Mouse (Mus musculus) adrenal gland, adult (tissue): ENCODE measurements at regions not wholly inside any gene's neighbourhood (a gene's known extent, or its start where the extent isn't known, plus 50 kb on each side); places are given as distances from the start of the nearest gene placed in this dataset.

Source experiments
- DNase-seq, 2 experiments: peaks; one replicate each; pipeline ENCODE4 v3.0.0; 2022 to 2023; ENCODE audit warnings: low spot score in 1 of 2; ENCODE audit not compliant: inconsistent age in 2 of 2

DNA sequence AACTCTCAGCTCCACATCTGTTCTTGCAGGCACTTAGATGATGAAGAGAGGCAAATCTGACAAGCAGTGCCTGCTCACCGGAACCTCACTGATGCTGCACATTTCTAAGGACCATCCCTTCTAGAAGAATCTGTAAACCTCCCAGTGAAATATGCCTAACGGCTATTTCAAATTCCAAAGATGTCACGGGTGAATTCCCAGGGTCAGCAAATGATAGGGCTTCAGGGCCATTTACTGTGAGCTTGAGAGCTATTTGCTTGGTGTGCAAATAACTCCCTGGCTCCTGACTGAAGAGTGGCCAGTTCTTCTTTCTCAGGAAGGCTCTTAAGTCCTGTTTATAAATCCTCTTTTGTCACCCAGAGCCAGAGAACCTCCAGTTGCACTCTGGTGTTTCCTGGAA lies 135.3 kb downstream of the Tmx1 start:
- DNase-seq = peak; percentile 18 to 65

DNA sequence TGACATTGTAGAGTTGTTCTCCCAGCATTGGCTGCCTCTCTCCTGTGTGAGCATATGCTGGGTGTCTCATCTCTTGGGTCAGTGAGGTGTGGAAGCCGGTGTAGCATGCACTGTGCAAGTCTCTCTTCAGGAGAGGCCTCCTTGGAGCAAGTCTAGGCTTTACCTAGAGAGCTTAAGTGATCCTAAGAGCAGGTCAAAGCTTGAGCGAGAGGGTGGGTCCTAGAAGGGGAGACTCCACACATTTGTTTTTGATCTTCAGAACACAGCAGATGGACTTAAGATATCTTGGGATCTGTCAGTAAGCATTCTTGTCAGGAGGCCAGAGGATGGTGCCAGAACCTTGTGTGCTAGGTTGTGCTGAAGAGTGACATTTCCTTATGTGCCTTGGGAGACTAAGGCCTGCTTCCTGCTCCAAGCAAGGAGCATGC lies 136.4 kb downstream of the Tmx1 start:
- DNase-seq = peak; percentile 55 to 58

DNA sequence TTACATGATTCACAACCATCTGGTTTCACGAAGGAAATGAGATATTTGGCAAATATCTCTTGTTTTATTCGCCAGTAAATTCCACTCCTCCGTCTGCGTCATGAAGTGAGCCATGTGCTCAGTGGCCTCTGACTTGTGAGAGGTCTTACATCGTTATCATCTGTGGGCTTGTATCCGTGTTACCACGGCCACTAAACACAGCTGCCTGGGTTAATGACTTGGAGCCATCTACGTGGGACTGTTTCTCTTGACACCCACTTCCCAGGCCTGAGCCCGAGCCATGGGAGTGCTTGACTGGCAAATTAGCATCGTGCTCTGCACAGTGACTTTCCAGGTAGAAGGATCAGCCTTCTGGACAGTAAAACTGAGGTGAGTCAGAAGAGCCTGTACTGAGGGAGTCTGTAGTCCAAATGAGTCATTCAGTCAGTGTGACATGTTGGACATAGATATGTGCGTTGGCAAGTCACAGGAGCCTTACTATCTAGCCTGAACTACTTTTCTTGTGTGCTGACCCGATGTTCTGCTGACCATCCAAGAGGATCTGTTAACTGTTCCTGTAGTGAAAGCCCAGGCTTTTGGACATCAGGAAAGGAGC lies 137.7 kb downstream of the Tmx1 start:
- peak; percentile 38 to 60 for DNase-seq

DNA sequence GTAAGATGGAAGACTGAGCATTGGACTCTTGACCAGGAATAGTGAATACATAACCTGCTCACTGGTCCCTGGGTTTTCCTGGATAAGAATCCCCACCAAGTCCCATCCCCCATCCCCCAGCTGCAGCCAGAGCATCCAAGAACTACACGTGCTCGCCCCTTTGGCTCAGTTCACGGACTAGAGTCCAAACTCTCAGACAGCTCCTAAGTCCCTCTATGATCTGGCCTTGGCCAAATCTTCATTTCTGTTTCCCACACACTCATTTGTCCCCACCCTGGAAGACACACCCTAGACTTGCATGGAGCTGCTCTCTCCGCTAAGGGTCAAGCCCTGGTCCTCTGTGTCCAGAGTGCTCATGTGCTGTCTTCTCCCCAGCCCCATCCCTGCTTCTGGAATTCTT lies 139.9 kb downstream of the Tmx1 start:
- no peak for DNase-seq

DNA sequence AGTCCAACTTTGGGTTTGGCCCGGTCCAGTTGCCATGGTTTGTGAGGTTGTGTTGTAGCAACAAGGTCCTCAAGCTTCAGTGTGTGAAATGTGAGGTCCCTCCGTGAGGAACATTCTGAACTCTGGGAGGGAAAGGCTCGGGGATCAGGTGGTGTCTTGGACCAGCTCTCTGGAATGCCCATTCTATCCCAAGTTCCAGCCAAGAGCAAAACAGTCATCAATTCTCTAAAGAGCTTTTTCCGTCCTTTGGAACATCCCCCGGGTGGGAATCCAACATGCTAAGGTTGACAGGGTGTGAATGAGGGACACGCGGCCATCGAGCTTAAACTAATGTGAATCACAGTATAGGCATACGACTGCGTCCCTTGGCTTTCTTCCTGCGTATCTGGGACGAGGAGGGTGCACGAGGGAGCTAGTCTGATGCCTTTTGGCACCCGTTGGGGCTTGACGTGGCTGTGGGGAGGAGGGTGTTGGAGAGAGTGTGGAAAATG lies 145.4 kb downstream of the Tmx1 start:
- DNase-seq = no peak

DNA sequence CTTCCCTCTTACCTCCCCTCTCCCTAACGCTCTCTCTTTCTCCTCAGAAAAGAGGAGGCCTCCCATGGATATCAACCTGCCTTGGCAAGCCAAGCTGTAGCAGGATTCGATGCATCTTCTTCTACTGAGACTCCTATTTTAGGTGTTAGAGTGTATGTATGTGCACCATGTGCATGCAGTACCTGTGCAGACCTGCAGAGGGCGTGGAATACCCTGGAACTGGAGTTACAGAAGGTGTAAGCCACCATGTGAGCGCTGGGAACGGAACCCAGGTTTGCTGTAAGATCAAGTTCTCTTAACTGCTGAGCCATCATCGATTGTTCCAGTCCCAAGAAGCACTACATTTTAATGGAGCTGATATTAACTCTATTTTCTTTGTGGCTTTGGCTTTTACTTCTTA lies 146.8 kb downstream of the Tmx1 start:
- no peak for DNase-seq

DNA sequence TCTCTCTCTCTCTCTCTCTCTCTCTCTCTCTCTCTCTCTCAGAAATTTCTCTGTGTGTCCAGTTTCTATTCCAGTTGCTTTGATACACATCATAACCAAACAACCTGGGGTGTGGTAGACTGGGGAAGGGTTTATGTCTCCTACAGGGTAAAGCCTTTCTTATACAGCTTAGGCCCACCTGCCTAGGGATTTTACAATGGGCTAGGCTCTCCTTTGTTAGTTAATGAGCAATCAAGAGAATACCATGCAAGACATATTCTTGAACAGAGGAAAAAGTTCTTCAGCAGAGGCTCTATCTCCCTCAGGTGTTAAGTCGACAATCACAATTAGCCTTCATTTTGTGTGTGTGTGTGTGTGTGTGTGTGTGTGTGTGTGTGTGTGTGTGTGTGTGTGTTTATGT lies 151.0 kb downstream of the Tmx1 start:
- DNase-seq = no peak

DNA sequence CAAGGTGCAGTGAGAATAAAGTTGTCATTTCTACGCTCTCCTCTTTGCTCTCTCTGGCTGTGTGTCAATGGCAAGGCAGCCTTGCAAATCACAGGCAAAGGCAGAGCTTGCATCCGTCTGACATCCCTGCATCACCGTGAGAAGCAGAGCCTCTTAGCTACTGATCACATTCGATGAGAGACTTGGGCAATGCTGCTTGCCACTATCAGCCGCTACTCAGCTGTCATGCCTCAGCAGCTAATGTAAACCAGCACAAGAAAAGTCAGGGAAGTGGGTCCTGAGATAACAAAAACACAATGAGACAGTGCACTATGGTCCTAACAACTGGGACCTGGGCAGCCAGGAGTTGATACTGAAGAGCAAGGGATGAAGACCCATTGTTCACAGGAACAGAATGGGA lies 155.8 kb downstream of the Tmx1 start:
- DNase-seq = no peak

DNA sequence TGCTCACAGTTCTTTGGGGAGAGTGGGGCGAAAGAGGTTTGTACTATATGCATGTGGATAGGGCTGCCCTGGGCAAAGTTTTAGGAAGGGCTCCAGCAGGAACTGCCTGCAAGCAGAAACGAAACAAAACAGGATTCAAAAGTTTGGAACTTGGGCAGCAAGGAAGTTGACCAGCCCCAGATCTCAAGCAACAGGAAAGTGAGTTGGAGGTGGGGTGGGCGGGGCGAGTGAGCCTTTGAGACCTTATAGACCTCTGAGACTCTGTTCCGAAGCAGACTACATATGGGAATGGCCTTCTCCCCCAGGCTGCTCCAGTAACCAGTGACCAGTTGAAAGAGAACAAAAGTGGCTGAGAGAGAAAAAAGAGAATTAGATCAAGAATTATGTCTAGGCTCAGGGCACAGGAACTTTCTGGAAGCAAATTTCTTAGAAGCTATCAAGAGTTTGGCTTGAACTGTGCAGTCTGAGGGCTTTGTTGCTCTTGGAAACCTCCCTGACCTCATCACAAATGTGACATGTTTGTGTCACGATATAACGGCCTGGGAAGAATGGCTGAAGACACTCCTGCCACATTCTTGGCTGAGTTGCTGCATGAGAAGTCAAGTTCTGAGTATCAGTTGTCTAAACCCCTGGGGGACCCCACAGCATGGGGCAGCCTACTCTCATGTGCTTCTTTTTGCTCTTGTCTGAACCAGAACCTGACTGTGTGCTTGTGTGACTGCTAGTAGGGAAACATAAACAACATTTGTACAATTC lies 156.4 kb downstream of the Tmx1 start:
- DNase-seq = peak in 1 of 2 experiments; percentile 46

DNA sequence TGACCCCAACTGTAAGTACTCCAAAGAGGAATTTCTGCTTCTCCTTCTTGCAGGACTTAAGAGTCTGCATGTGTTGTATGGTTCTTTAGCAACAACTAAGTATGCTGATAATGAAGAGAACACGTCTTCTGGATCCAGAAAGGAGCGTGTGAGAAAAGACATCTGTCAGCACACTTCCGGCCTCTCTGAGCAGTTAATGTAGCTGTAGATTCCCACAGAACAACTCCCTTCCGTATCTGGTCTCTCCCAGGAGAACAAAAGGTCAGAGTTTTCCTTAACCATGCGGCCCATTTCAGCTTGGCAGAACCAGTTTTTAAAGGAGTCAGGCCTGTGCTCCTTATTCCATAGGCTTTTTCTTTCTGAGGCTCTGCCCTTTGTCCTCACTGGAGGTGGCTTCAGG lies 159.0 kb downstream of the Tmx1 start:
- no peak for DNase-seq

DNA sequence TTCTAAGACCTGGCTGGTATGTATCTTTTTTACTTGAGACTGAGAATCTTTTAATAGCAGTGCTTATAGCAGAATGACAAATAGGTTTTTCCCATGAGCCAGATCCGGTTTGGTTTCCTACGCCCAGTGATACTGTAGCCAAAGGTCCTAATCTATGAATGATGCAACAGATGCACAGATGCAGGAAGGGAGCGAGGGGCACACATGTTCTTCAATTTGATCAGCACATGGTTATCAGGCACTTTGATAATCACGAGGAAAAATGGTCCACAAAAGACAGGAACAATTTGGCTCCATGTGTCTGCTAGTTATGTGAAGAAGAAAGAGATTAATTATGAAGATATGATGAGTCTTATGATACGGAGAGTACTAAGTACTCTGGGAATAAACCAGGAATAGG lies 160.3 kb downstream of the Tmx1 start:
- DNase-seq = no peak

DNA sequence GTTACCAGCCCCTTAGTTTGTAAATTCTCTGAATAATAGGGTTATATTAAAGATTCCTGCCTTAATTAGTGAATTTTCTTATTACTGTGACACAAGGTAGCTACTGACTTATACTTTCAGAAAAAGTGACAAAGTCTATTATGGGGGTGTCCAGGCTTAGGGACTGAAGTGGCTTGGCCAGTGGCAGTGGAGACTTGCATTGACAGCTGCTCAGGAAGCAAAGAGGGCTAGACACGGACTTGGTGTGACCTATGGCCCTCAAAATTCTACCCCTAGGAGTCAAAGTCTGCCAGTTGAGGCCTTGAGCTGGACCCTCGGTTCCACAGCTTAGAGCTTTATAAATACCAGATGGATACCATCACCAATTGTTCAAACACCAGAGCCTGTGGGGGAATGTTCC lies 161.2 kb downstream of the Tmx1 start:
- DNase-seq = no peak

DNA sequence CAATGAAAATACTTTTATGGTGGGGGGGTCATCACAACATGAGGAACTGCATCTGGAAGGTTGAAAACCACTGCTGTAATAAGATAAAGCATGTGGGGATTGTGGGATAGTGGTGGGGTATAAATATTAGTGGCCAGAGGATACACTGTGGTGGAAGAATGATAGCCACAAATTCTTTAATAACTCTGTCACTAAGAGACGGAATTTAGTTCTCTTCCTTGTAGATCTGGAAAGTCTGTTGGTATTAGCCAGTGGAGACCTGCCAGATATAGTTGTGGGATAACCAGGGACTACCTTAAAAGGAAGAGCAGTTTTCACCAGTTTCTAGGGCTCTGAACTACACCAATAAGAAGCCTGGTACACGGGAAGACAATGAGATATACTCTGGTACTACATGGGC lies 161.8 kb downstream of the Tmx1 start:
- DNase-seq = no peak

DNA sequence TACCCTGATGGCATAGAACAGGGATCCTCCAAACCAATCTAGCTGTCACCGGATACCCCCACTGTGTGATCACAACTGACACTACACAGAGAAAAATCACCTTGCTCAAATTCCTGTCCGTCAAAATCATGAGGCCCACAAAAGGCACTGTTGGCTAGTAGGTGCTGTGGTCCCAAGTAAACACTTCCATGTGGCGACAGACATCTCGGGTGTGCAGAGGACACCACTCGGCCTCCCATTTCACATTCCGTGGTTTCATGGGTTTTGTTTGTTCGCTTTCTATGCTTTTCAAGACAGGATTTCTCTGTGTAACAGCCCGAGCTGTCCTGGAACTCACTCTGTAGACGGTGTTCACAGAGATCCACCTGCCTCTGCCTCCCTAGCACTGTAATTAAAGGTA lies 162.2 kb downstream of the Tmx1 start:
- DNase-seq = no peak

DNA sequence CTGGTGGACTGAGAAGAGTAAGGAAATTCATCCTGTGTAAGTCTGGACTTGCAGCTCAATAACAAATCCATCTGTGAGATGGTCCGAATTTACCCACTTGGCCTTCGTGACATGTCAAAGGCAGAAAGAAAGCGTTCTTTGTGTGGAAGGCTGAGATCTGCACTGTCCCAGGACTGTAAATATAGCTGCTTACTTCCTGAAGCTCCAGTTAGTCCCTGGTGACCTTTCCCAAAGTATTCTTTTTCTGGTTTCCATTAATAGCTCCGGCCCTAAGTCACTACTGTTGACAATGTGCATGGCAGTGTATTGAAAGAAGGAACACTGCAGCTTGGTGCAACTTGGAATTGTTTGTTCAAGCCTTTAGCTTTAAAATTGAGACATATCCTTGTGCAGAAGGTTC lies 163.2 kb downstream of the Tmx1 start:
- peak in 1 of 2 experiments; percentile 48 for DNase-seq

DNA sequence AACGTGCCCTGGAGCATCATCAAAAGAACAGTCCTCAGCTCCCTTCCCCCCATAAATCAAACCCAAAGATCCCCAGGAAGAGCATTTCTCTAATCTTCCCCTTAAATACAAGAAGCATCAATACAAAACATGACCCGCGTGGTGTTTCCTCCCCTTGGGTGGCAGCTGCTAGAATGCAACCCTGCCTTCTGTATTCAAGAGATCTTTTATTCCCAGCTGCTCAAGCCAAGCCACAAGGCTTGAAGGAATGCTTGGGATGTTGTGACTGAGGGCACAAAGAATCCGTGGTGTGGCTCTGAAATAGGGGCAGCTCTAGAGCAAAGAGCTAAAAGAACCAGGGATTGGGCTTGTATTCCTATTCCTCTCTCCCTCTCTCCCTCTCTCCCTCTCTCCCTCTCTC lies 163.6 kb downstream of the Tmx1 start:
- no peak for DNase-seq

DNA sequence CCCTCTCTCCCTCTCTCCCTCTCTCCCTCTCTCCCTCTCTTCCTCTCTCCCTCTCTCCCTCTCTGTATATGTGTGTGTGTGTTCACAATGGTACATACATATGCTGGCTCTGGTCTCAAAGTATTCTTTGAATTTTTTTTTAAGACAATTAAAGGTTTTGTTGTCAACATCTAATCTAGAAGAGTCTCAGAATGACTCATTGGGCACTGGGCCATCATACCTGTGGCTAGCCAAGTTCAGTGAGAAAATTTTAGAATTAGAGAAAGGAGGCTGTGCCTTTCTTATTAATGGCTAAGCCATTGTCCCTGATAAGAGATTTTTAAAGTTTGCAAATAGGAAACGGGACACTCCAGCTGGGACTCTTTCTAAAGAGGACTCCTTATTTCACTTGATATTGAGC lies 164.1 kb downstream of the Tmx1 start:
- DNase-seq = peak in 1 of 2 experiments; percentile 56

DNA sequence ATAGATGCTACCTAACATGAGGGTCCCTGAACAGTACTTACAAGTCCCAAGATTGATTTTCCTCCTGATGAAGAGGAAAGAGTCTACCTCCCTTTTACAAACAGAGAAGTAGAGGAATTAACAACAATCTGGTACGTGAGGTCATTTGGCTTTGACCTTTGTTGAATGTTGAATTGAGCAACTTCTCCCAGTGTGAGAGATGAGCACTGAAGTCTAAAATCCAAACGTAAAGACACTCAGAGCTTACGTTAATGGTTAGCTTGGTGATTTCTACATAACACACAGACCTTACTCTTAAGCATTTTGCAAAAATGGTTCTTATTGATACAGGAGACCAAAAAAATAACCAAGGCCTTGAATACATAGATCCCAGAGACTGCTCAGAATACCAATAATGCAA lies 165.1 kb downstream of the Tmx1 start:
- DNase-seq = no peak

DNA sequence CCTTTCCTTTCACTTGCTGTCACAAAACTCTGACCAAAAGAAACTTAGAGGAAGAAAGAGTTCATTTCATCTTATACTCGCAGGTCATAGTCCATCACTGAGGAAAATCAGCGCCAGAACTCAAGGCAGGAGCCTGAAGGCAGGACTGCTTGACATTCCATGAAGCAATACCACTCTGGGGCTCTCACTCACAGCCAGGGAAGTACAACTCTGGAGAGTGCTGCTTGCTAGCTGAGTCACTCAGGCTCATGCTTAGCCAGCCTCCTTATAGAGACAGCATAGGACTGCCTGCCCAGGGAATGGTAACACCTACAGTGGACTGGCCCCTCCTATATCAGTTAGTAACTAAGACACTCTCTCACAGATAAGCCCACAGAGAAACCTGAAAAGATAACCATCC lies 166.5 kb downstream of the Tmx1 start:
- no peak for DNase-seq

DNA sequence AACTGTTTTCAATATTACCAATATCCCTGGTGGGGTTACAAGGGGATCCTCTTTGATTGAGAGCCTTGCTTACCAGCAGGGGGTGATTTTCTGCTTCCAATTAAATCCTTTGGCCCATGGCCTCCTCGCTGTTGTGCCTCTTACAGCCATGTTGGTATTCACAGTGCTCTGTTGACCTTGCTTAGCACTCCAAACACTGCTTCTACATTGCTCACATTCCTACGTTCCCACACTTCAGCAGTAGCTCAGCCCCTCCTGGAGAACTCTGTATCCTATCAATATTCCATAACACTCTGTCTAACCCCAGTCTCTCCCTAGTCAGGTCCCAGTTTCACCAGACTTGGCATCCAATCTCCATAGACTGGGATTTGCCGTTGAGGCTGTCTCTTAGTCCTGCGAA lies 169.1 kb downstream of the Tmx1 start:
- no peak for DNase-seq

DNA sequence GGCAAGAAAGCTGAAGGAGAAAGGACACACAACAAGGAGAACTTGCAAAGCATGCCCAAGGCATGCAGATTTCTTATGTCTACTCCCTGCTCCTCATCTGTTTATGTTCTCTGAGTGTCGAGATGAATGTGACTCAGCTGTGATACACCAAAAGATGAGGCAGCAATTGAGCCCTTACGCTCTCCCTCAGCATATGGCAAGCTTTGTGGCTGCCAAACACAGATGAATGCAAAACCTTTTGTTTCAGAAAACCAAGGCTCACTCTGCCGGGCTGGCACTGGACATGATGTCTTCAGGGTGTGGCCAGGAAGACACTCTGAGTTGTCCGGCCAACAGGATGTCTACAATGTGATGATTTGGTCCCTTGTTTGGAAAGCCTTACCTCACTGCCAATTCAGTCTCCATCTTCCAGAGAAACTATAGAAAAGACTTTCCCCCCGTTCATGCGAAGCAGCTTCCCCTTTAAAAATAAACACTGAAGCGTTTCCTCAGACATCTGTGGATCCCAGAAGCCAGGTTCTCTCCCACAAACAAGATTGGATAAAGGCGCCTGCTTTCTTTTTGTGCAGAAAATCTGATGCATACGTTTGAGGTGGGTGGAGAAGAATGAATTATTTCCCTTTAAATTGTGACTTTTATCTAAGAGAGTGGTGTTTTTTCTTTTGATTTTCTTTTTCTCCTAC lies 171.5 kb downstream of the Tmx1 start:
- no peak for DNase-seq

DNA sequence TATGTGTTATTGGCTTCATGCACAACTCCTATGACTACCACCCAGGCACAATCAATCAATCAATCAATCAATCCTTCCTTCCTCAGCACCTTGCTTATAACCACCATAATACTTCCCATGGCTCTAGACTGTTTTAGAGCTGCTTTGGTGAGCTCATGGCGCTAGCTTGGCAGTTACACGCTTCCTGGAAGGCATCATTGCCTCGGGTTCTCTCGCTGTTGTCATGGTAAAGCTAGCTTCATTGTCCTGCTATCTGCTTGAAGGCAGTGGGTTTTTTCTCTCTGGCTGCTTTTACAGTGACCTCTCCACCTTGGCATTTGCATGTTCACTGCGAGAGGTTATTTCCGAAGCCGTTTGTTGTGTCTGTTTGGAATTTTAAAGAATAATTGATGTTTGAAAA lies 174.7 kb downstream of the Tmx1 start:
- peak in 1 of 2 experiments; percentile 35 for DNase-seq
